Mouse (Mus musculus): ENCODE data around the gene Gm4778. TPM values are rescaled to one million over a fixed set of nuclear protein-coding genes. Genes with fewer than 3 reads are reported as not detected.
A peak's percentile ranks its signal among the peaks of the same experiment; 100 is the strongest.
"Not testable (repeated sequence)": the region's sequence is repeated elsewhere in the genome, so short reads cannot be mapped to it uniquely, and the experiment has no call there.

Gm4778 gene
- total RNA-seq (2014; fragmentation: Nextera tagmentation) (not detected in 2 replicates), total RNA-seq (2017) (not detected in 2 replicates)

GRCm38 (mm10) chr3:94263736-94264135, at the start of gene Gm4778:
Gene Gm4778 (plus strand): TSS chr3:94264036.
- ATAC-seq (replicated peaks; ENCODE audit: low FRiP score, low TSS enrichment, poor library complexity, severe bottlenecking) = not testable (repeated sequence)

GRCm38 (mm10) chr3:94260598-94260997, 3.2 kb upstream of the Gm4778 start:
- ATAC-seq (replicated peaks; ENCODE audit: low FRiP score, low TSS enrichment, poor library complexity, severe bottlenecking) = peak; percentile 65

GRCm38 (mm10) chr3:94275991-94276390, 12.2 kb downstream of the Gm4778 start:
- no peak for ATAC-seq (replicated peaks; ENCODE audit: low FRiP score, low TSS enrichment, poor library complexity, severe bottlenecking)

GRCm38 (mm10) chr3:94305457-94305856, 41.6 kb downstream of the Gm4778 start:
- ATAC-seq (replicated peaks; ENCODE audit: low FRiP score, low TSS enrichment, poor library complexity, severe bottlenecking) = no peak

GRCm38 (mm10) chr3:94306975-94307374, 43.1 kb downstream of the Gm4778 start:
- no peak for ATAC-seq (replicated peaks; ENCODE audit: low FRiP score, low TSS enrichment, poor library complexity, severe bottlenecking)

GRCm38 (mm10) chr3:94309633-94310363, 46.0 kb downstream of the Gm4778 start, which contains the start of gene Them4:
Gene Them4 (plus strand): TSS chr3:94310089.
- ATAC-seq (replicated peaks; ENCODE audit: low FRiP score, low TSS enrichment, poor library complexity, severe bottlenecking) = peak; percentile 98

- ATAC-seq (replicated peaks; ENCODE audit: low FRiP score, low TSS enrichment, poor library complexity, severe bottlenecking) = no peak
These were observed 46.7 kb downstream of the Gm4778 start for GRCm38 (mm10) chr3:94310491-94310890.

GRCm38 (mm10) chr3:94310911-94311310, 47.1 kb downstream of the Gm4778 start:
- ATAC-seq (replicated peaks; ENCODE audit: low FRiP score, low TSS enrichment, poor library complexity, severe bottlenecking) = no peak

- no peak for ATAC-seq (replicated peaks; ENCODE audit: low FRiP score, low TSS enrichment, poor library complexity, severe bottlenecking)
These were observed 47.5 kb downstream of the Gm4778 start for GRCm38 (mm10) chr3:94311376-94311775.

Other genes with a start within 250 kb of the Gm4778 start
- not detected in 2 replicates for gene Gm9125, start 209.2 kb upstream of the Gm4778 start, total RNA-seq (2014; fragmentation: Nextera tagmentation)
- not detected in 2 replicates for gene Gm9125, start 209.2 kb upstream of the Gm4778 start, total RNA-seq (2017)
- gene Gm10697, start 191.4 kb upstream of the Gm4778 start, total RNA-seq (2014; fragmentation: Nextera tagmentation) = not detected in 2 replicates
- not detected in 2 replicates for gene Gm10697, start 191.4 kb upstream of the Gm4778 start, total RNA-seq (2017)
- gene Gm10696, start 85.8 kb upstream of the Gm4778 start, total RNA-seq (2014; fragmentation: Nextera tagmentation) = not detected in 2 replicates
- not detected in 2 replicates for gene Gm10696, start 85.8 kb upstream of the Gm4778 start, total RNA-seq (2017)
- gene Gm5286, start 67.3 kb upstream of the Gm4778 start, total RNA-seq (2014; fragmentation: Nextera tagmentation) = not detected in 2 replicates
- not detected in 2 replicates for gene Gm5286, start 67.3 kb upstream of the Gm4778 start, total RNA-seq (2017)
- 2.9 and 4.3 TPM in 2 replicates for gene Them4, start 46.1 kb downstream of the Gm4778 start, total RNA-seq (2014; fragmentation: Nextera tagmentation)
- gene Them4, start 46.1 kb downstream of the Gm4778 start, total RNA-seq (2017) = 0.38 and 4.8 TPM in 2 replicates
- gene Them5, start 78.1 kb downstream of the Gm4778 start, total RNA-seq (2014; fragmentation: Nextera tagmentation) = not detected in 2 replicates
- not detected in 2 replicates for gene Them5, start 78.1 kb downstream of the Gm4778 start, total RNA-seq (2017)
- not detected in 2 replicates for gene C2cd4d, start 98.4 kb downstream of the Gm4778 start, total RNA-seq (2014; fragmentation: Nextera tagmentation)
- gene C2cd4d, start 98.4 kb downstream of the Gm4778 start, total RNA-seq (2017) = not detected in 2 replicates
- gene Rorc, start 108.8 kb downstream of the Gm4778 start, total RNA-seq (2014; fragmentation: Nextera tagmentation) = 4.6 TPM in 1 of 2 replicates, not detected in the other
- 0.15 TPM in 1 of 2 replicates, not detected in the other for gene Rorc, start 108.8 kb downstream of the Gm4778 start, total RNA-seq (2017)
- 1.0 TPM in 1 of 2 replicates, not detected in the other for gene Lingo4, start 134.5 kb downstream of the Gm4778 start, total RNA-seq (2014; fragmentation: Nextera tagmentation)
- 0.28 TPM in 1 of 2 replicates, not detected in the other for gene Lingo4, start 134.5 kb downstream of the Gm4778 start, total RNA-seq (2017)
- 2.3 and 12.0 TPM in 2 replicates for gene Tdrkh, start 149.2 kb downstream of the Gm4778 start, total RNA-seq (2014; fragmentation: Nextera tagmentation)
- 4.7 and 6.8 TPM in 2 replicates for gene Tdrkh, start 149.2 kb downstream of the Gm4778 start, total RNA-seq (2017)
- 47.9 and 62.5 TPM in 2 replicates for gene Mrpl9, start 179.3 kb downstream of the Gm4778 start, total RNA-seq (2014; fragmentation: Nextera tagmentation)
- 92.4 and 99.0 TPM in 2 replicates for gene Mrpl9, start 179.3 kb downstream of the Gm4778 start, total RNA-seq (2017)
- gene Oaz3, start 179.9 kb downstream of the Gm4778 start, total RNA-seq (2014; fragmentation: Nextera tagmentation) = not detected in 2 replicates
- not detected in 2 replicates for gene Oaz3, start 179.9 kb downstream of the Gm4778 start, total RNA-seq (2017)
- not detected in 2 replicates for gene Celf3, start 214.3 kb downstream of the Gm4778 start, total RNA-seq (2014; fragmentation: Nextera tagmentation)
- not detected in 2 replicates for gene Celf3, start 214.3 kb downstream of the Gm4778 start, total RNA-seq (2017)
- gene Riiad1, start 216.3 kb downstream of the Gm4778 start, total RNA-seq (2014; fragmentation: Nextera tagmentation) = 3.9 TPM in 1 of 2 replicates, not detected in the other
- gene Riiad1, start 216.3 kb downstream of the Gm4778 start, total RNA-seq (2017) = not detected in 2 replicates